Mouse (Mus musculus) midbrain, embryonic 10.5 days (tissue): ENCODE data around the gene Ehd4. TPM values are rescaled to one million over a fixed set of nuclear protein-coding genes. Genes with fewer than 3 reads are reported as not detected.

ENCODE experiments used
- DNase-seq: peaks from one replicate; pipeline ENCODE4 v3.0.0-alpha.2; 2017; ENCODE audit warnings: low spot score
- H3K27ac ChIP-seq: fragments of 300-500 bp; sonication (generic); replicated peaks from 2 replicates; pipeline ENCODE4 v1.5.1; 2016; ENCODE audit warnings: mild to moderate bottlenecking
- H3K27me3 ChIP-seq: fragments of 300-500 bp; sonication (generic); 2 replicates; pipeline ENCODE4 v1.6.1; 2016; ENCODE audit warnings: low read depth, mild to moderate bottlenecking; ENCODE audit not compliant: poor library complexity, severe bottlenecking
- H3K36me3 ChIP-seq: fragments of 300-500 bp; sonication (generic); 2 replicates; pipeline ENCODE4 v1.6.1; 2016; ENCODE audit warnings: mild to moderate bottlenecking, moderate library complexity
- H3K4me1 ChIP-seq: fragments of 300-500 bp; sonication (generic); 2 replicates; pipeline ENCODE4 v1.6.1; 2016
- H3K4me3 ChIP-seq: fragments of 300-500 bp; sonication (generic); 2 replicates; pipeline ENCODE4 v1.5.1; 2016; ENCODE audit warnings: mild to moderate bottlenecking, moderate library complexity
- H3K9me3 ChIP-seq: fragments of 300-500 bp; sonication (generic); replicated peaks from 2 replicates; pipeline ENCODE4 v1.6.1; 2016; ENCODE audit warnings: mild to moderate bottlenecking
- whole genome bisulfite sequencing: fragments of 180-500 bp; shearing (Covaris S2); methylation state at CpG from one replicate; pipeline ENCODE4 v1.1.7; 2016; 5-methylcytosine and 5-hydroxymethylcytosine counted together
- polyA plus RNA-seq: library from polyadenylated mRNA; unstranded; fragments of >200 nt; fragmentation: Nextera tagmentation; extraction: Ambion mirVana; gene quantifications from 2 replicates; pipeline ENCODE4 v1.2.1, GENCODE M21; 2016

The Ehd4 gene
- polyA plus RNA-seq, 1 experiment from 2014 or later = 35.9 TPM

DNA sequence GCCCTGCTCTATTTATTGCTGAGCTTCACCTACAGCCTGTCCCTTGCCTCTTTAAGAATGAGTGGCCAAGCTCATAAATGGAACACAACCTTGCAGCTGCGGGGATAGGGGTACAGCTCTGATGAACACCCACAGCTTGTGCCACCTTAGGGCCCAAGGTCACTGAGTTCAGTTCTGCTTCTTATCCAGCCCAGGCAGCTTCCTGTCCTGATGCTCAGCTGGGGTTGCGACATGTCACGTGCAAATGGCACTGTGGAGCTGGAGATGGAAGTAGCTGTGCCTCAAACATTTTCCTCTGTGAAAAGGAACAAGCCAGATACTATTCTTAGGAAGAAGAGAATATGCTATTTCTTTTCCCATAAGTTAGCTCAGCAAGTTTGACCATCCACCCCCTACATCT, 54.5 kb downstream of the Ehd4 start:
- Histone ChIP-seq H3K9me3 (no peaks in the 10 kb centered on the region), H3K27ac (no peak overlapping the region), H3K36me3 (peaks cover 8% of the 10 kb centered on the region; the same call in 1 of the 2 replicates), H3K4me3 (no peak overlapping the region), H3K27me3 (no peaks in the 10 kb centered on the region), H3K4me1 (no peaks in the 10 kb centered on the region)
- no peak for DNase-seq
- WGBS = 85% methylated on average over 3 of the region's 3 CpGs

DNA sequence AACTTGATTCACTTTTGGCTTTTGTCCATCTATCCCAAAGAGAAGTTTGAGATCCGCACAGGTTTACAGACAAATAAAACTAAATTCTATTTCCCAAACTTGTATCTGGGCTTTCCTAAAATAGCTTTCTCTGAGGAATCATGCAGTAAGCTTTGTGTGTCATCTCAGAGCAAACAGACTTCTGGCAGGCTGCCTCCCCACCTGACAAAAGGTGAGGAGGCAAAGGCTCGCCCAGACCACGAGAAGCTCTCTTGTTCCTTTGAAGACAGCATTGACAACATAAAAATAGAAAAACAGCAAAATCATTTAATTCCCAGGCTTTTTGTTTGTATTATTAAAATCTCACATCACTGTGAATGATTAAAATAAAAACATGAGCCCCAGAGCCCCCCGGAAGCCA, 55.1 kb downstream of the Ehd4 start:
- H3K9me3 ChIP-seq = no peaks in the 10 kb centered on the region
- peaks cover 8% of the 10 kb centered on the region; the same call in 1 of the 2 replicates for H3K36me3 ChIP-seq
- H3K4me1 ChIP-seq = no peaks in the 10 kb centered on the region
- H3K27me3 ChIP-seq = no peaks in the 10 kb centered on the region
- no peak overlapping the region for H3K27ac ChIP-seq
- WGBS = 91% methylated on average over 4 of the region's 4 CpGs
- no peak for DNase-seq
- no peak overlapping the region for H3K4me3 ChIP-seq

DNA sequence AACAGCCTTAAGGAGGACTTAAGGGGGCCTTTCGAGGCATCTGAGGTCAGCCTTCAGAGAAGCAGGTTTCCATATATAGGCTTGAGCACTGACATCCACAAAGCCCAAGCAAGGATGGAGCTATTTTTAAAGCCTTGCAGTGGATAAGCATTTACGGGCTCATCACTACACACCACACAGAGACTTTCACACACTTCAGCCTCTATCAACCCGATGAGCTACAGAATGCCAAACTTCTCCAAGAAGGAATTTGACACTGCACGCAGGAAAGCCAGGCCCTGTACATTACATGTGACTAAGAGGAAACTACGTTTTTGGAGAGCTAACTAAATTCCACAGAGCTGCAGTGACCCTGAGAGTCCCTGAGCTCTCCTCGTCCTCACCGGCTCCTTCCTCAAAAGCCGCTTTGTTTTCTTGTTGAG, 55.6 kb downstream of the Ehd4 start:
- Histone ChIP-seq H3K4me1 (no peaks in the 10 kb centered on the region), H3K4me3 (no peak overlapping the region), H3K9me3 (no peaks in the 10 kb centered on the region), H3K27me3 (no peaks in the 10 kb centered on the region), H3K27ac (no peak overlapping the region), H3K36me3 (peaks cover 8% of the 10 kb centered on the region; the same call in 1 of the 2 replicates)
- no peak for DNase-seq
- 79% methylated on average over 8 of the region's 8 CpGs for WGBS

DNA sequence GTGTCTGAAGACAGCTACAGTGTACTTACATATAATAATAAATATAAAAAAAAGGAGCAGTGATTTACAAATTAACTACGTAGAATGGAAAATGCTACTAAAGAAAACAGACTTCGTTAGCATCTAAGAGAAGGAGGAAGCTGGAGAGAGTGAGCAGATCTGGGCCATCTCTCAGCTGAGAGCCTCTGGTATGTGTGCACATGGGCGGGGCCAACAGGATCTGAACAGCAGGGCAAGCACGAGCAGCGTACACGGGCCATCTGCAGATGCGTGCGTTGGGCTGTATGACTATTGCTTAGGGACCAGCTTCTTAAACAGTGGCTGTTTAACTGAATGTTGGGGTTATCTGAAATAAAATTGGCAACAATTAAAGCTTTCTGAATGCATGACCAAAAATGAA, 56.5 kb downstream of the Ehd4 start:
- Histone ChIP-seq H3K4me3 (no peak overlapping the region), H3K9me3 (no peaks in the 10 kb centered on the region), H3K27me3 (no peaks in the 10 kb centered on the region), H3K27ac (no peak overlapping the region), H3K36me3 (peaks cover 8% of the 10 kb centered on the region; the same call in 1 of the 2 replicates), H3K4me1 (no peaks in the 10 kb centered on the region)
- DNase-seq = no peak
- 90% methylated on average over 8 of the region's 8 CpGs for WGBS

DNA sequence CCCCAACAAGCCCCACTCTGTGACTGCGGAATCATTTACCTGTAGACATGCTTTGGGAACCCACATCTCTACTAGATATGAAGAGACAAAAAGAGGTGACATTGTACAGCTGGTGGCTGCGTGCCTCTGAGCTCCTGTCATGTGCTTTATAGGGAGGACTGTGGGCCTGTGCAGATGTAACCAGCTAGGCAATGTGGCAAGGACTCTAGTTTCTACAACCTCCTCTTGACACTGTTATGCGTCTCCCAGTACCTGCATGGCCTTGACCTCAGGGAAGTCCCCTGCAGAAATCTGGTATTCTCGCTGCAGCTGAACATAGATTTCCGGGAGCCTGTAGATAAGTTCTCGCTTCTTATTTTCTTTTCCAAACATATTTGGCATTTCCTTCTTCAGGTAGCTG, 57.7 kb downstream of the Ehd4 start:
- WGBS = 96% methylated on average over 6 of the region's 6 CpGs
- Histone ChIP-seq H3K4me3 (no peak overlapping the region), H3K4me1 (no peaks in the 10 kb centered on the region), H3K36me3 (peaks cover 4% of the 10 kb centered on the region; the same call in 1 of the 2 replicates), H3K27ac (no peak overlapping the region), H3K27me3 (no peaks in the 10 kb centered on the region), H3K9me3 (no peaks in the 10 kb centered on the region)
- DNase-seq = no peak

DNA sequence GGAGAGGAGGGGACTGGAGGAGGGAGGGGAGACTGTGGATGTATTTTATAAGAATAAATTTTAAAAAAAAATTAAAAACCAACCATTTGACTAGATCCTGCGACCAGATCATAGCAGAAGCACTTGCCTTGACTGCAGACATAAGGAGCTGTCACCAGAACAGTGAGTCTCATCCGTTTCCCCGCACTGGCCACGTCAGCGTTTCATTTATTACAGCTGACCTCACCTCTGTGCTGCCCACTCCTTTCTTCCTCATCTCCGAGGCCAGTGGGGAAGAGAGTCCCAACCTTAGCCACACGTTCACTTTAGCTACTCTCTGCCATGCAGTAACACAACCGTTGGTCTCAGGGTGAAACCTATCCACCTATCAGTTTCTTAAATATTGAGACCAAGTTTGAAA, 58.2 kb downstream of the Ehd4 start:
- Histone ChIP-seq H3K36me3 (peaks cover 5% of the 10 kb centered on the region; the same call in 1 of the 2 replicates), H3K4me3 (no peak overlapping the region), H3K27ac (no peak overlapping the region), H3K27me3 (no peaks in the 10 kb centered on the region), H3K4me1 (no peaks in the 10 kb centered on the region), H3K9me3 (no peaks in the 10 kb centered on the region)
- DNase-seq = no peak
- WGBS = 89% methylated on average over 8 of the region's 8 CpGs

DNA sequence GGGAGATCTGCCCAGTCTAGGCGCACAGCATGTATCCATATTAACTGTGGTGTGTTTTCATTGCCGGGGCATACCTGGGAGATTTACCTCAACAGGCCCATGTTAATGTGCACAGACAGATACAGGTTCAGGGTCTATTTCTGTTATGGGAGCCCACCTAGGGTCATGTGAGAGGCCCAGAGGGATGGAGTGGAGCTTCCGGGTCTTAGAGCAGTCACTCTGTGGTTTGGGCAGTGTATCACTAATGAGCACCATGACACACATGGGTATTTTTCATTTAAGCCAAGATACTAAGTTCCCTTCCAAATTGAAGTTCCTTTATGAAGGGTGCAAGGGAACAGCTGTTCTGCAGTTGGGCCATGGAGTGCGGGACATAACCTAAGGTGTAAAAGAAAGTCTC, 59.2 kb downstream of the Ehd4 start:
- Histone ChIP-seq H3K27me3 (no peaks in the 10 kb centered on the region), H3K9me3 (no peaks in the 10 kb centered on the region), H3K4me3 (no peak overlapping the region), H3K27ac (no peak overlapping the region), H3K36me3 (peaks cover 9% of the 10 kb centered on the region), H3K4me1 (no peaks in the 10 kb centered on the region)
- DNase-seq = no peak
- WGBS = 96% methylated on average over 4 of the region's 4 CpGs

DNA sequence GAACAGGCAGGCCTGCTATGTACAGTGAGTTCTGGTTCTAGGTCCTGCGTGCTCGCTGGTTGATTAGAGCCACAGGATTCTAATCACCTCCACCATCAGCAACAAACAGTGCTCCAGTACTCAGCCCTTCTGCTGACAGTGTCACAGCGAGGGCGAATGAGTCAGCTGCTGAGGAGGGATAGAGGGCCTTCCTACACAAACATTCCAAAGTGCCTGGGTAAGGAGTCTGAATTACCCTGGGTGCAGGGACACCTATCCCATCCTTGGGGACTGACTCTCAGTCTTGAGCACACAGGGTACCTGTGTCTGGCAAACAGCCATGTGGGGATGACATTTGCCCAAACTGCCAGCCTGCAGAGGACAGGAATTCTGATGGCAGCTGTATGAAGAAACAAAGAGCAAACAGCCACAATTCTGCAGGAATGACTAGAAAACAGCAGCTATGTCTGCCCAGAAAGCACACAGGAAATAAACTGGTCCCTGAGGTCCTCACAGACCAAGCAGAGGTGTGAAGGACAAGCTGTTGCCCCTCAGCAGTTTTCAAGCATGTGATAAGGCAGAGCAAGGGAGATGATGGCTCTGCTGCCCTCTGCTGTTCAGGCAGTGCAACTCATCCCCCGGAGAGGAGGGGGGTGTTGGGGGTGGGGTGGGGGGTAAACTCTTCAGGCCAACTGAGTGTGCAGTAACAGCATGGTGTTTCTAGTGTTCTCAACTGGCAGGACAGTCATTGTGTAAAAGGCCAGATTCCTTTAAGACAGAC, 60.6 kb downstream of the Ehd4 start:
- whole genome bisulfite sequencing = 77% methylated on average over 5 of the region's 5 CpGs
- Histone ChIP-seq H3K4me1 (no peaks in the 10 kb centered on the region), H3K36me3 (peaks cover 5% of the 10 kb centered on the region; the same call in 1 of the 2 replicates), H3K27me3 (no peaks in the 10 kb centered on the region), H3K9me3 (no peaks in the 10 kb centered on the region), H3K4me3 (no peak overlapping the region), H3K27ac (no peak overlapping the region)
- peak; percentile 44 for DNase-seq

DNA sequence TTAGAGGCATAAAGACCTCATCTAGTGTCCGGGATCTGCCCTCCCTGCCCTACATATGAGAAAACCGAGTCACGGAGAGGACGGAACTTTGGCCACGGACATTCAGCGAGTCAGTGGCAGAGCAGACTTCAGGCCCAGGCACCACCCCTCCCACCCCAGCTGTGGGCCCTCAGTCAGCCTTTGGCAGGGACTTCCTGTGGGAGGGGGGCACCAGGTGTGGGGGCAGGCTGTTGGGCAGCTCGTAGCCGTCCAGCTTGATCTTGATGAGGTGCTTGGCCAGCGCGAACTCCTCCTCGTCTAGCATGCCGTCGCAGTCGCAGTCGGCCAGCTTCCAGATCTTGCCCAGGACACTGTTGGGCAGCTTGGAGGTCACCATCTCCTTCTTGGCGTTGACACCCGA, 63.4 kb downstream of the Ehd4 start:
- Histone ChIP-seq H3K27me3 (no peaks in the 10 kb centered on the region), H3K36me3 (peaks cover 5% of the 10 kb centered on the region; the same call in 1 of the 2 replicates), H3K4me3 (no peak overlapping the region), H3K9me3 (no peaks in the 10 kb centered on the region), H3K27ac (no peak overlapping the region), H3K4me1 (no peaks in the 10 kb centered on the region)
- DNase-seq = no peak
- 95% methylated on average over 17 of the region's 17 CpGs for WGBS

DNA sequence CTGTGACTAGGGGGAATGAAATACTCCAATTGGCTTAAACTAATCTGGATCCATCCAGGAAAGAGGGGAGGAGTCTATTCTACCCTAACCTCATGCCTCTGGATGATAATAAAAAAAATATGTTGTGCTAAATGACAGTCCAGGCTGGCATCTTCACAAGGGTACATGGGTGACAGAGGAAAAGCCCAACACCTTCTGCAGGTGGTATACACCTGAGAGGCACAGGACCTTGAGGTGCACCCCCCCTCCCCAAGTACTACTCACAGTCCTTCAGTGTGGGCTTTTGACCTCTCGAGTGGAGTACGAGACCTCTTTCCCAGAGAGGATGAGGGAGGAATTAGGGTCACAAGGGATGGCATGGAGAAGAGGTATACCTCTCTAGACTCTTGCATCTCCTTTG, 66.5 kb downstream of the Ehd4 start:
- no peak for DNase-seq
- no peaks in the 10 kb centered on the region for H3K9me3 ChIP-seq
- H3K27ac ChIP-seq = no peak overlapping the region
- no peaks in the 10 kb centered on the region for H3K4me1 ChIP-seq
- peaks cover 5% of the 10 kb centered on the region; the same call in 1 of the 2 replicates for H3K36me3 ChIP-seq
- no peaks in the 10 kb centered on the region for H3K27me3 ChIP-seq
- WGBS = 80% methylated on average over 2 of the region's 2 CpGs
- H3K4me3 ChIP-seq = no peak overlapping the region

DNA sequence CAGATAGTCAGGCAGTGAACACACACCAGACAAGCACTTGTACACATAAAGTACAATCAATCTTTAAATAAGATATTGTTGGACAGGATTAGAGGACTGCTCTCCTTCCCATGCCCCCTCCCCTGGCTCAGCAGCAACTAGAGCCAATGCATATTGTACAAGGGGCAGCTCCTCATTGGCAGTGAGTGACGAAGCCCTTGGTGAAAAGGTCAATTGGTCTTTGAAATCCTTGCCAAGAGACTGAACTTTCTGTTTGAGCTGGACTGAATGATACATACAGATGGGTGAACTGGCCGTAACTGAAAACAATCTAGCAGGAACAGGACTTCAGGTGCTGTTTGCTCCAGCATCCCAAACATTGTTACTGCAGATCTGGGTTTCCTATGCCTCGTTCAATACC, 67.0 kb downstream of the Ehd4 start:
- H3K9me3 ChIP-seq = no peaks in the 10 kb centered on the region
- H3K36me3 ChIP-seq = peaks cover 5% of the 10 kb centered on the region; the same call in 1 of the 2 replicates
- DNase-seq = no peak
- 87% methylated on average over 3 of the region's 3 CpGs for WGBS
- no peaks in the 10 kb centered on the region for H3K4me1 ChIP-seq
- no peaks in the 10 kb centered on the region for H3K27me3 ChIP-seq
- no peak overlapping the region for H3K4me3 ChIP-seq
- H3K27ac ChIP-seq = no peak overlapping the region

DNA sequence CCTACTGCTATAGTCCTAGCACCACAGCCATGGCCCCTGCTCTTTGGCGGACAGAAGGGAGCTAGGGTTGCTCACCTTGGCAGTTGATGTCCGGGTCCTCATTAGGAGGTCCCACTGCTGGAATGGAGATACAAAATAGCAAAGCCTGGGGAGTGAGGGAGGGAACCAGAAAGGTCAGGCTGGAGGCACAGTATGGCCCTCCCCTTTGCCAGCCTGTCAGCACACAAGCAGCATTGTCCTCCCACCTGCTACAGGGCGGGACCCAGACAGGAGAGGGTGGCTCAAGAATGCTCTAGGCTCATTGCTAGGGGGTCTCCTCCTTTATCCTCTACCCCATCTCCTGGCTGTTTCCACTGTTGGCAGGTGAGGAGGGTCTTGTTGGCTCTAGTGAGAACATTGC, 68.4 kb downstream of the Ehd4 start:
- no peaks in the 10 kb centered on the region for H3K4me1 ChIP-seq
- no peaks in the 10 kb centered on the region for H3K9me3 ChIP-seq
- WGBS = 85% methylated on average over 3 of the region's 3 CpGs
- H3K27ac ChIP-seq = no peak overlapping the region
- peaks cover 2% of the 10 kb centered on the region; the same call in 1 of the 2 replicates for H3K36me3 ChIP-seq
- no peaks in the 10 kb centered on the region for H3K27me3 ChIP-seq
- no peak for DNase-seq
- no peak overlapping the region for H3K4me3 ChIP-seq

DNA sequence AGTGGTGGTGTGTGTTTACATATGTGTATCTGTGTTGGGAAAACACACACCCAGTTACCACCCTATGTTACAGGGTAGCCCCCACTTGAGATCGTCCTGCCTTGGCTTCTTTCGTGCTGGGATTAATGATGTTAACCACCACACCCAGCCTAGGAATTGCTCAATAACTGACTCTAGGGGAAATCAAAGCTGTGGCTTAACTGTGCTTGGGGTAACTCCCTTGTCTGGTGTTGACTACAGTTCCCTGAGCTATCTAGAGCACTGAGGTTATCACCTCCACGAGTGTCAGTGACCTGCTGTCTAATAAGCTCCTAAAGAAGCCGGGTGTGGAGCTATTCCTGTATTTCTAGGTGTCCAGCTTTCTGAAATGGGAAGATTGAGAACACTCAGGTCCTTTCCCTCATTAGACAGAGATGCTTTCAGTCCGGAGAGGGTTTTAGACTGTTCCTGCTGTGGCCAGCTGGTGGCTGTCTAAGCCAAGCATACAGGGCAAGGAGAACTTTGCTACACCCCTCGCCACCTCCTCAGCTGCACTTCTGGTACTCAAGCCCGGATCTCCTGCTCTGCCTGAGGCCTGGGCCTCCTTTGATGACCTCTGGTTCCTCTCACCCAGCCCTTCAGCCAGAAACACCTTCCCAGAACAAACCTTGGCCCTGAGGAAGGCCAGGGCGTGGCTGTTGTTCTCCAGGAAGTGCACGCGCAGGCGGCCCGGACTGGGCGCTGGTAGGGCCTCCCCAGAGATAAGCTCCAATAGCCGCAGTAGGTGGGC, 69.6 kb downstream of the Ehd4 start:
- no peak overlapping the region for H3K4me3 ChIP-seq
- H3K9me3 ChIP-seq = no peaks in the 10 kb centered on the region
- no peaks in the 10 kb centered on the region for H3K4me1 ChIP-seq
- no peaks in the 10 kb centered on the region for H3K27me3 ChIP-seq
- no peaks in the 10 kb centered on the region for H3K36me3 ChIP-seq
- 85% methylated on average over 14 of the region's 14 CpGs for WGBS
- no peak overlapping the region for H3K27ac ChIP-seq
- no peak for DNase-seq
